Comparison of ENCODE assay signal across 8 mouse cellular contexts in the genomic region with DNA sequence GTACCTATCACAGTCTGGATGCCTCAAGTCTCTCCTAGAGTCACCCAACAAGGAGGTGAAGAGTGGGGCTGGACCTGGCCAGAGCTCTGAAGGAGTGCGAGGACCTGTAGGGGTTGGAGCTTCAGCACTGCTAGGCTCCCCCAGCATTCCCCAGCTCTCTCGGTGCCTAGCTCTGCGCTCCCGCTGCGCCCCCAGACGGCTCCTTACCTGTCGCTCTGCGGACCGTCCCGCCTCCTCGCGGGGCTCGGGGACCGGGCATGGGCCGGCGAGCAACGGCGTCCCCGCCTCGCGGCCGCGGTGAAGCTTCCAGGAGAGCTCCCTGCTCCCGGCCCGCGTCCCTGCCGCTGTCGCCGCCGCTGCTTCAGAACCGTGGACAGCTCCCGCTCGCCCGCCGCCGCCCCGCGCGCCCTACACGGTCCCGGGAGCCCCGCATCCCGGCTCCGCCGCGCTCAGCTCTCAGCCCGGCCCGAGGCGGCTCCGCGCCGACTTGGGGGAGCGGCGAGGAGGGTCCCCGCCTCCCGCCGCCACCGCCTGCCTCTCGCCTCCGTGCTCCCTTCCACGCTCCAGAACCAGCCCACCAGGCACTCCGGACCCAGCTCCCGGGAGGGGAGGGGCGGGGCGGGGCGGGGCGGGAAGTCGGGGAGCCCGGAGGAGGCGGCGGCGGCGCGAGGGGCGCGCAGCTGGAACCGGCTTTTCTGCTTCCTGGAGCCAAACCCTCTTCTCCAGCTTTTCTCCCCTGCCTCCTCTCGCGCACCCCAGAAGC. TPM values are rescaled to one million over a fixed set of nuclear protein-coding genes. Genes with fewer than 3 reads are reported as not detected.
DNase-seq lines count a peak whose midpoint lies in the region; ATAC-seq and TF ChIP-seq lines count a peak whose summit lies in the region.

A gene (minus strand): TSS at position 513 of the 763 bp plus-strand sequence.

- POLR2A ChIA-PET in Patski (lab: Charles Lee) = no interaction called here

- H3K4me3 ChIP-seq in hindbrain, embryonic 11.5 days (ENCODE audit: low read depth, low read length) = peak within 1 kb of the TSS; percentile 54

- H3K36me3 ChIP-seq in hindbrain, embryonic 11.5 days (ENCODE audit: control insufficient read depth, insufficient read depth, low read length) = no peaks in the 10 kb centered on the region

- in situ Hi-C loops in Patski (cut with MboI; ENCODE audit: low pct_unique_long_range_greater_than_20kb) = no loop called here

- 1% methylated on average over 53 of the region's 79 CpGs for WGBS in hindbrain, embryonic 11.5 days

- H3K9me3 ChIP-seq in hindbrain, embryonic 11.5 days (ENCODE audit: control insufficient read depth, low read length) = no peaks in the 10 kb centered on the region

- TF ChIP-seq CTCF in Patski (IDR thresholded peaks at IDR 0.05) = no peak

- intact Hi-C loops in left cerebral cortex, postnatal 10 days (cut with DNase I) = no loop called here

- no peak for DNase-seq in Patski (ENCODE audit: low read depth, low spot score)
- peak; percentile 38 to 45 for DNase-seq in cerebellum, adult 18-20 months
- peak; percentile 59 for DNase-seq in forelimb bud, embryonic 11.5 days (ENCODE audit: low read depth, low spot score)
- DNase-seq in hindbrain, embryonic 11.5 days (ENCODE audit: low spot score) = peak; percentile 82
- DNase-seq in left cerebral cortex, postnatal 10 days (ENCODE audit: extremely low spot score in 1 of 2, low spot score in 2 of 2) = peak in 1 of 2 experiments; percentile 73
- DNase-seq in right cerebral cortex, postnatal 10 days (ENCODE audit: low spot score in 2 of 2) = peak; percentile 52 to 67
- DNase-seq in urinary bladder, postnatal 25 days (ENCODE audit: low spot score) = peak; percentile 74

- H3K27ac ChIP-seq in hindbrain, embryonic 11.5 days (ENCODE audit: low read depth, low read length) = no peak within 1 kb of the TSS

- CTCF ChIA-PET in Patski (lab: Charles Lee) = interaction anchor here (1.6 kb wide), 1 partner anchor 44 kb away, joined by 5 read pairs; no protein-coding TSS in a partner anchor

- ATAC-seq in Patski = peak; percentile 48
- ATAC-seq in hindbrain, embryonic 11.5 days (ENCODE audit: low FRiP score) = peak; percentile 57
- peak; percentile 56; the same call in 1 of the 2 replicates for ATAC-seq in megakaryocyte, adult 5-6 weeks (ENCODE audit: poor library complexity, severe bottlenecking)

- H3K4me1 ChIP-seq in hindbrain, embryonic 11.5 days (replicated peaks; ENCODE audit: control insufficient read depth, insufficient read depth, low read length) = 0 out of 2 replicates have a peak, but pooled peaks cover 2% of the 10 kb centered on the region

- peak within 1 kb of the TSS; percentile 48 for H3K9ac ChIP-seq in hindbrain, embryonic 11.5 days (ENCODE audit: low read depth, low read length)

- H3K27me3 ChIP-seq in Patski = peaks cover 68% of the 10 kb centered on the region
- peaks cover 22% of the 10 kb centered on the region for H3K27me3 ChIP-seq in hindbrain, embryonic 11.5 days (ENCODE audit: control insufficient read depth, insufficient read depth, low read length)

- H3K4me2 ChIP-seq in hindbrain, embryonic 11.5 days (replicated peaks; ENCODE audit: low read depth, low read length) = peak within 1 kb of the TSS; percentile 96

RNA-seq across cellular contexts. Expression of the gene that starts here (rescaled TPM):
- not detected for polyA plus RNA-seq in Patski (2021)
- polyA plus RNA-seq in hindbrain, embryonic 11.5 days (2014; fragmentation: Nextera tagmentation; extraction: Ambion mirVana) = 0.60 and 0.85 TPM in 2 replicates
- total RNA-seq in left cerebral cortex, postnatal 10 days (2021) = 10 to 100 TPM; 23.5 to 32.1 TPM
- not detected in 2 replicates for total RNA-seq in megakaryocyte, adult 5-6 weeks (2015)
- not detected in 2 replicates for total RNA-seq in megakaryocyte, adult 5-6 weeks (2017)

Comparison
In these comparisons a context has a peak if more than half of its experiments do, and no peak if none do; other contexts are left out.
1. RNA of the gene that starts here (total RNA-seq): 23.5 to 32.1 TPM in left cerebral cortex, postnatal 10 days; not detected in megakaryocyte, adult 5-6 weeks; every median in the first group is over 10 times any median in the second.
2. Peak in ATAC-seq in Patski; RNA of the gene not detected or under 1 TPM.
3. Peak in DNase-seq, ATAC-seq, H3K4me3 ChIP-seq, H3K9ac ChIP-seq and H3K4me2 ChIP-seq in hindbrain, embryonic 11.5 days; RNA of the gene not detected or under 1 TPM.
4. Peak in ATAC-seq in megakaryocyte, adult 5-6 weeks; RNA of the gene not detected or under 1 TPM.
5. Peak in every context shown above with its lines, with median percentiles within 50 percentile points of each other: ATAC-seq.